Mouse (Mus musculus) 3T3-L1 (cell line): ENCODE results near the gene Chst14.
A peak's percentile ranks its signal among the peaks of the same experiment; 100 is the strongest.

Experiments used
- DNase-seq: peaks from one replicate; pipeline ENCODE4 v3.0.0-alpha.2; 2015; ENCODE audit warnings: low read depth, low spot score

Gene Chst14

DNA sequence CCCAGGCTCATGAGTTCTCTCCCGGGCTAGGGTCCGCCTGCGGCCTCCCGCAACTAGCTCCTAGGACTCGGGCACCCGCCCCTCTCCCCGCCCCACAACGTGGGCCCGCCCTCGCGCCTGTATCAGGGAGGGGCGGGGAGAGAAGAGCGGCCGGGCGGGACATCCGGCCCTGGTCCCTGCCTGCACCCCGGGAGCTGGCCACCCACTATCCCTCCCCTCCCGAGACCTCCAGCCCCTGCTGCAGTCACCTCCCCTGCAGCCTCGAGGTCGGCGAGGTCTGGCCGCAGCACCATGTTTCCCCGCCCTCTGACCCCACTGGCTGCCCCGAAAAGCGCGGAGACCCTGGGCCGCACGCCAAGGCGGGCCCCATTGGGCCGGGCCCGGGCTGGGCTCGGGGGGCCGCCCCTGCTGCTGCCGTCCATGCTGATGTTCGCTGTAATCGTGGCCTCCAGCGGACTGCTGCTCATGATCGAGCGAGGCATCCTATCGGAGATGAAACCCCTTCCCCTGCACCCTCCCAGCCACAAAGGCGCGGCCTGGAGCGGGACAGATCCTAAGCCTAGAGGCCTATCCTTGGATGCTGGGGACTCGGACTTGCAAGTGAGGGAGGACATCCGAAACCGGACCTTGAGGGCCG lies at the start of gene Chst14:
Gene Chst14 (plus strand): TSS at position 136 of the 637 bp plus-strand sequence.
- DNase-seq = peak; percentile 81

GRCm38 (mm10) chr2:118881019-118881418 lies 45.3 kb upstream of the Chst14 start:
- DNase-seq = no peak

DNA sequence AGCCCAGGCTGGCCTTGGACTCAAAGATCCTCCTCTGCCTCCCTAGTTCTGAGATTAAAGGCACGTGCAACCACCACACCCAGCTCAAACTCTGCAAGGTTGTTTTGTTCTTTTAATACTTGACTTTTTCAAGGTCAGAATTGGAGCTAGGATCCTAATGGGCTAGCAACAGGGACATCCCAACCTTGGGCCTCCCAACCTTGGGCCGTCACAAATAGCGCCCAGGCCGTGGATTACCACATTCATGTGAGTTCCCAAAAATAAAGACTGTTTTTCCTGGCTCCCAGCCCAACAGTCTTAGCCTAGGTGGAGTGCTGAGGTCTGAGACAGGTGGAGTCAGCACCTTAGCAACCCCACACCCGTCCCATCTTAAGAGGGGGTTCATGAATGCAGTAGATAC lies 44.3 kb upstream of the Chst14 start:
- DNase-seq = no peak

GRCm38 (mm10) chr2:118882840-118883679 lies 43.2 kb upstream of the Chst14 start:
- peak; percentile 87 for DNase-seq

DNA sequence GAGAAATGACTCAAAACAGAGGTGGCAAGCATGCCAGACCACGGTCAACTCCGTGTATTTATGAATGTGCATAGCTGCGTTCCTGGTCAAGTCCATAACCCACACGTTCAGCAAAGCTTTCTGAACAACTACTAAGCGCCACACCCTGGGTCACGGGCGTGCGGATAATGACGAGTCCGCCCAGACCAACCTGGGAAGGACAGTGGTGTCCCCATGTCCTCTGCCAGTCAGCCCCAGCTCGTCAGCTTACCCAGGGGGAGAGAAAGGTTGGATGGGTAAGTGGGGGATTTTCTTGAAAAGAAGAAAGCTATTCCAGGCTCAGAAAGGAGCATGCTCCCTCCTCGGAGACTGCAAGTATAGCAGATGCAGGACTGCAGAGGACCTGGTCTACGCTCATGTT lies 38.9 kb upstream of the Chst14 start:
- no peak for DNase-seq

DNA sequence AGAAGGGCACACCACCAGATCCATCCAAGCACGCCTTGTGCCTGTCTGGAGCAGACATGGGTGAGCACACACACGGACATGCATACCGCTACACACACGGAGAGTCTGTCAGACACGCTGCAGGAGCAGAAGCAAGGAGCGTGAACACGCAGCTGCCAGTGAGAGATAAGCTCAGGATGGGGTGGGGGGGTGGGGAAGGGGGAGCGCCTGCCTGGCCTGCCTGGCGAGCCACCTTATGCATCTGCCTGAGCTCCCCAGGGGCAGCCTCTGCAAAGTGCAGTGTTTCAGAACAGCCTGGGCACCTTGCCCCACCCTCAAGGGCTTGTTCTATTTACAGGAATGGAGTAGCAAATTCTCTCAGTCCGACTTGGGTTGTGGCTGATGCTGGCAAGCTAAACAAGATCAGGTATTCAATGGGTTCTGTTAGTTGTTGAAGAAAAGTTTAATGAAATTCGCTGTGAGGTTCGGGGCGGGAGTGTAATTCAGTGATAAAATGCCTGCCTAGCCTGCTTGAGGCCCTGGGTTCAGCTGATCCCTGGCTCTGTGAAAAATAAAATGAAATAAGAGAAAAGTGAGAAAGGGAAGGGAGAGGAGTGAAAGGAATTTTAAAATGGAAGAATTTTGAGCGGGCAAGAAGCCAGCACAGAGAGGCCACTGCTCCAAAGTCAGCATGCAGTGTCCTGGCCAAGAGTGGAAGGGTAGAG lies 38.3 kb upstream of the Chst14 start:
- DNase-seq = no peak

GRCm38 (mm10) chr2:118891173-118891572 lies 35.1 kb upstream of the Chst14 start:
- DNase-seq = no peak

DNA sequence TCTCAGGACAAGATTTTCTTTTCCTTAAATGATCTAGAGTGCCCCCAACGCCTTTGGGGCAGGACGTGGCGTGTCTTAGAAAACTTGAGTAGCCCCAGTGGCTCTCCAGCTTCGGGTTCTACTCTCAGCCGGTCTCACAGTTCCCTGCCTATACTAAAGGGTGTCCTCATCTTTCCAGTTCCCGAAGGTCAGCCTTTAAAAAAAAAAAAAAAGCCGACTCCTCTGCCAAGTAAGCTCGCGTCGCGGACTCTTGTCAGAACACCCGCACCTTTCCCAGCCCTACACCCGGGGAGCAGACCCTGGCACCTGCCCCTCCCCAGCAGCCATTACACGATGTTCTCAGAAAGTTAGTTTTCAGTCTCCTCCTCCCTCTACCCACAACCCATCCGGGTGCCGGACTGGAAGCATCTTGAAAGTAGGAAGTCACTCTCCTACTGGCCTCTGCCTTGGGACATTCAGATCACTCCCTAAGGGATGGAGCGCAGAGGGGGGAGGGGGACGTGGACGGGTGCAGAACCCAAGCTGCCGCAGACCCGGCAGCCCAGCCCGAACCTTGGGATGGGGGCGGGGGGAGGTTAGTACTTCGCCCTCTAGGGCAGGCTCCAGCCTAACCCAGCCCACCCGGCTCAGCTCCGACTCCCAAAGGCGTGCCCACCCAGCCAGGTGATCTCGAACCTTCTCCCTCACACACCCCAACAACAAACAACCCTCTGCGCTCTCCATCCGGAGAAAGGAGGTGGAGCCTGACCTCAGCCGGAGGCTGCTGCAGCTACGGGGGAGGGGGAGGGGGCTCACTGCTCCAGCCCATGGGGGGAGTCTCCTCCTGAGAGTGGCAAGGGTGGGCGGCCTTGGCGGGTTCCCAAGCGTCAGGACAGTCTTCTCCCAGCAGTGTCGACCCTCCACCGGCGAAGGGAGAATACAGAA lies 30.0 kb upstream of the Chst14 start:
- no peak for DNase-seq

GRCm38 (mm10) chr2:118896914-118897291 lies 29.4 kb upstream of the Chst14 start:
- DNase-seq = no peak

DNA sequence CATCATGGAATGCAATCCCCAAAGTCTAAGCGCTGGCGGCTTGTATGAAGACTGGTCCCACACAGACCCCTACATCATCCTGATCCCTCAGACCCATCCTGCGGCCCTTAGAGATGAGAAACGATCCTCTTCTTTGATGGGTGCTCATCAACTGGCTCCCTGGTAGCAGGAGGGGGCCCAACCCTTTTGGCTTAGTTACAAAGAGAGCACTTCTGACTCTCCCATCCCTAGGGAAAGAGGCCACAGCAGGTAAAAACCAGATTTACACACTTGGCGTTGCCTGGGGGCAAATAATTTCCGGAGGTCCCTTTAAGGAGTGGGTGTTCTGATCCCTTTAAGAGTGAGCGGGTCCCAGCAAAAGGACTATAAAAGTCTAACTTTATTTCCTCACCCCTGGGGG lies 28.9 kb upstream of the Chst14 start:
- no peak for DNase-seq

- no peak for DNase-seq
These were observed 28.5 kb upstream of the Chst14 start for GRCm38 (mm10) chr2:118897808-118898207.

- DNase-seq = no peak
These were observed 27.5 kb upstream of the Chst14 start for GRCm38 (mm10) chr2:118898771-118899170.

- no peak for DNase-seq
These were observed 27.0 kb upstream of the Chst14 start for GRCm38 (mm10) chr2:118899306-118899705.

DNA sequence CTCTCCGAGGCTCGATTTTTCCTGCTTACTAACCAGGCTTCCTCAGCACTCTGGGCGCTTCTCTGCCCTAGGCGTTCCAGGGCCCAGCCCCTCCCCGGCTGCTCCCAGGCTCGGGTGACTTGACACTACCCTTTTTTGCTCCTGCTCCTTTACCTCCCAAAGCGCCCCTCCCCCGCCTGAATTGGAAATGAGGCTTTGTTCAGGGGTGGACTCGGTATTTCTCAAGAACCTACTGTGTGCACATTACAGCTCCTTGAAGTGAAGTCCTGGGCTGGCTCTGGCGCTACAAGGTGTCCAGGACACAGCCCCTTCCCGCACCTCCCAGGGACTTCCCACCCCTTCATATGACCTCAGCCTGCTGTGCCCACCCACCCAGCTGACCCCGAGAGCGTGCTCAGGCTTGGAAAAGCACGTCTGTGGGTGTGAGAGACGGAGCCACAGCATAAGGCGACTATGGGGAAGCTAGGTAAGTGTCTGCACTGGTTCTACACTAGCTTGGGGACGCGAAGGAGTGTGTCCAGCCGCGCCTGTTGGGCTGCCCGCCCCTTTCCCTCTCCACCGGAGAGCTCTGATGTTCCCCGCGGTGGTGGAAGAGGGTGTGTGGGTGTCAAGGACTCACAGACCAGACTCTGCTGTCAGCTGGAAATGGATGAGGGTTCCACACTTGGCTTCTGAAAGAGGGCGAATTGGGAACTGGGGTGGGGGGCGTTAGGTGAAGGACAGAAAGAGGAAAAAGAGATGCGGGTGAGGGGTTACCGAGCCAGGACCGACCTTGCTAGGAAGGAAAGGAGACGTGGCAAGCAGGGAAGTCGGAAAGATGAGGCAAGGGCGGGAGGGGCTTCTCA lies 26.1 kb upstream of the Chst14 start, which contains the start of gene Bahd1:
Gene Bahd1 (plus strand): TSS at position 397 of the 845 bp plus-strand sequence.
- DNase-seq = peak; percentile 39

DNA sequence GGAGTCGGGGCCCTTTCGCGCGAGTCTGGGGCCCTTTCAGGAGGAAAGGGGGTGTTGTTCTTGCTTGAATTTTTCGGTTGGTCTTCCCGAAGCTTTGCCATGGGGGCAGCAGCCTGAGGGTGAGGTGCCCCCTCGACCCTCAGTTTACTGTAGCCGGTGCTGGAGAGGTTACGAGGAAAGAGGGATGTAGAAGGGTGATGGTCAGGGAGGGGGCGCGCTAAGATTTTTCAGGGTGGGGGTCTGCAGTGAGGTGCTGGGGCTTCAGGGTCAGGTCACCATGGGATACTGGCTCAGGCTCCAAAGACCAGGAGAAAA lies 25.5 kb upstream of the Chst14 start:
- DNase-seq = no peak

- peak; percentile 90 for DNase-seq
These were observed 24.9 kb upstream of the Chst14 start for GRCm38 (mm10) chr2:118901175-118902031.

DNA sequence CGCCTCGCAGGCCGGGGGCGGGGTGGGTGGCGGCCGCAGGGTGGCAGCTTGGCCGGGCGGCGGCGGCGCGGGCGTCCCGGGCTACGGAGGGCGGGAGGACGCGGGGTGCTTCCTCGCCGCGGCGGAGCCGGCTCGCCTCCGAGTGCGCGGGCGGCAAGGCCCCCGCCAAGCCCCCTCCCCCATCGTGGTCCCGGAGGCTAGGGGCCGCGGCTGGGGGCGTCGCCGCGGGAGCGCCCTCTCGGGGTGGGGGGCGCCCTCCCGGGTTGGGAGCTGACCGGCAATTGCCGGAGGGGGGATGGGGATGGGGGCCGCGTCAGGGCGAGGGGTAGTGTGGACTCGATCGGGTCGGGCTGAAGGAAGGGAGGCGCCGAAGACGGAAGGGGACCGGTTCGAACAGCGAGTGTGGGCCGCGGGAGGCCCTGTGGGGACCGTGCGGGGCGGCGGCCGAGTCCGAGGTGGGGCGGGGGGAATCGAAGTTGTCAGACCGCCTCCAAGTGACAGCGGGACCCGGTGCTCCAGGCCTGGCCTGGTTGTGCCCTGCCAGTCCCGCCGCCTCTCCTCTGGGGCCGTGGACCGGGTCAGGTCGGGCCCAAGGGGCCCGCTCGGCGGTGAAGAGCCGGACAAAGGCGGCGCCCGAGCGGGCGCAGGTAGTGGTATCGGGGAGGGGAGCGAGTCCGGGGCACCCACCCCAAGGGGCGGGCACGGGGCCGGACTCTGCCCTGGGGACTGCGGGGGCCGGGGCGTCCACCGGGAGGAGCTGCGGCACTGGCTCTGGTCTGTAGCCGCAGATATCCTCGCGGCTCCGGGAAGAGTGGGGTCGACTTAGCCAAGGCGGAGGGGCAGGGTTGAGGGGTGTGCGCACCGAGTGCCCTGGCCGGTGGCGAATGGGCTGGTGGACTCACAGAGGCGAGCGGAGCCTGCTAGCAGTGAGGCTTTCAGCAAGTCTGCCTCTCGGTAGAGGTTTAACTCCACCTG lies 24.0 kb upstream of the Chst14 start:
- DNase-seq = peak; percentile 53

GRCm38 (mm10) chr2:118903333-118903741 lies 23.0 kb upstream of the Chst14 start:
- DNase-seq = no peak
